Mouse (Mus musculus): ENCODE measurements around the gene Cnot2. TPM values are rescaled to one million over a fixed set of nuclear protein-coding genes. Genes with fewer than 3 reads are reported as not detected.

The Cnot2 gene
- polyA plus RNA-seq, 1 experiment, result 22.0 TPM

DNA sequence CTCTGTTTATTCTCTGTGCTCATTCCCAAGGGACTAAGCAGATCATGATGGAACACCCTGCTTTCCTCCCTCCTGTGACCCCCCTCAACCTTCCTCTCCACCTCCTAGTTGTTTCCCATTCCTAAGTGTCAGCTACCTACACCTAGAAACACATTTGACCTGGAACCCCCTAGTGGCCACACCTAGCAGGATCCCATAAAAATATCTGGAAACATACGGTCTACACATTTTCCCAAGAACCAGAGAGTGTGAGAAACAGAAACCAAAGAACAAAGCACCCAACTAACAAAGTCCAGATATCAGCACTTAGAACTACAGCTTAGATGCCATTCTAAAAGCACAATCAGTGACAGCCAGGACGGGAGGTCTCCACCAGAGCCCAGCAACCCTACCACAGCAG lies 26.9 kb downstream of the Cnot2 start:
- Histone ChIP-seq H3K4me3 (ENCODE audit: insufficient read depth, poor library complexity, severe bottlenecking) (no peak overlapping the region), H3K79me2 (ENCODE audit: control insufficient read depth, insufficient read depth) (peaks cover 97% of the 10 kb centered on the region), H3K79me3 (ENCODE audit: low read depth) (peaks cover 90% of the 10 kb centered on the region), H3K27me3 (ENCODE audit: control insufficient read depth, insufficient read depth, insufficient read length) (no peaks in the 10 kb centered on the region), H3ac (ENCODE audit: control insufficient read depth, insufficient read length, low read depth) (no peak overlapping the region), H3K36me3 (ENCODE audit: control insufficient read depth, insufficient read depth) (no peaks in the 10 kb centered on the region)
- TF ChIP-seq FOSL1 (IDR thresholded peaks at IDR 0.05; ENCODE audit: insufficient read depth, low read length, poor library complexity, severe bottlenecking), result no peak
- TF ChIP-seq CTCF (IDR thresholded peaks at IDR 0.05; ENCODE audit: control insufficient read depth, insufficient read depth, insufficient read length), result no peak
- no peak for TF ChIP-seq MYOG (IDR thresholded peaks at IDR 0.05; ENCODE audit: control insufficient read depth, extremely low read depth, insufficient read length)
- TF ChIP-seq MYOD1 (IDR thresholded peaks at IDR 0.05; ENCODE audit: control insufficient read depth, insufficient read length, low read depth), result no peak
- TF ChIP-seq MAX (IDR thresholded peaks at IDR 0.05), result no peak
- no peak for TF ChIP-seq USF1 (IDR thresholded peaks at IDR 0.05; ENCODE audit: low read depth)
- no peak for TF ChIP-seq CEBPB (IDR thresholded peaks at IDR 0.05; ENCODE audit: low read depth)

DNA sequence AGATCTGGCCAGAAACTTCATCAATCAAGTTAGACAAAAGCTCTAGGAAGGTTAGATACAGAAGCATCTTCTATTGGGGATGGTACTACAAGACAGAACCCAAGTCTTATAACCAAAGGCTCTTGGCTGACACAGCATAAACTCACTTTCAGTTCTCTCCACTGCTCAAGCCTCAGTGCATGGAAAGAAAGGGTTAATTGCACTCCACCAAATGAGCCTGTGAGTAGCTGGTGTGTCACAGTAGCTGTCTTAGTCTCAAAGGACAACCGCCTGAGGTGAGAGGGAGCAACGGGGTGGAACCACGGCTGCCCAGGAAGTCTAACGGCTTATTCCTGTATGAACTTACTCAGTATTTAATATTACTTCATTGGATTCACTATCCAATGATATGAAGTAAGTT lies 33.4 kb downstream of the Cnot2 start:
- Histone ChIP-seq H3K36me3 (ENCODE audit: control insufficient read depth, insufficient read depth) (peaks cover 17% of the 10 kb centered on the region), H3K4me3 (ENCODE audit: insufficient read depth, poor library complexity, severe bottlenecking) (no peak overlapping the region), H3K27me3 (ENCODE audit: control insufficient read depth, insufficient read depth, insufficient read length) (no peaks in the 10 kb centered on the region), H3ac (ENCODE audit: control insufficient read depth, insufficient read length, low read depth) (no peak overlapping the region), H3K79me2 (ENCODE audit: control insufficient read depth, insufficient read depth) (peaks cover 96% of the 10 kb centered on the region), H3K79me3 (ENCODE audit: low read depth) (peaks cover 66% of the 10 kb centered on the region)
- TF ChIP-seq CEBPB (IDR thresholded peaks at IDR 0.05; ENCODE audit: low read depth) (no peak), MAX (IDR thresholded peaks at IDR 0.05) (no peak), MYOD1 (IDR thresholded peaks at IDR 0.05; ENCODE audit: control insufficient read depth, insufficient read length, low read depth) (no peak), CTCF (IDR thresholded peaks at IDR 0.05; ENCODE audit: control insufficient read depth, insufficient read depth, insufficient read length) (no peak), FOSL1 (IDR thresholded peaks at IDR 0.05; ENCODE audit: insufficient read depth, low read length, poor library complexity, severe bottlenecking) (no peak), USF1 (IDR thresholded peaks at IDR 0.05; ENCODE audit: low read depth) (no peak), MYOG (IDR thresholded peaks at IDR 0.05; ENCODE audit: control insufficient read depth, extremely low read depth, insufficient read length) (no peak)

DNA sequence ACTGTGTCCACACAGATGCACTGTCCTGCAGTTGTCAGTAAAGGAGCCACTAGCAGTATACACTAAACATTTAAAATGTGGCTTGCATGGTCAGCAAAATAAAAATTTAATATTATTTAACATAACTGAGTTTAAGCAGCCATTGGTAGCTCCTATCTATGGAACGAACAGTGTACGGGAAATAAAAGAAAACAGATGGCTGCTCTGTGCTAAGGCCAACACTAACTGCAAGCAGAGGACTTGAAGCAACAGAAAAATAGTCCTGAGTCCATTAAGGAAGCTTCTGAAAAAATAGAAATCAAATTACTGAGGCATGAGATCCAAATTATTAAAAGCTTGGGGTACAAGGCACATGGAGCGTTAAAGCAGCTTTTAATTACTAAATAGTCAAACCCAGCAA lies 35.1 kb downstream of the Cnot2 start:
- peaks cover 71% of the 10 kb centered on the region for H3K79me3 ChIP-seq (ENCODE audit: low read depth)
- no peak overlapping the region for H3K4me3 ChIP-seq (ENCODE audit: insufficient read depth, poor library complexity, severe bottlenecking)
- TF ChIP-seq MAX (IDR thresholded peaks at IDR 0.05), result no peak
- TF ChIP-seq CTCF (IDR thresholded peaks at IDR 0.05; ENCODE audit: control insufficient read depth, insufficient read depth, insufficient read length), result no peak
- TF ChIP-seq CEBPB (IDR thresholded peaks at IDR 0.05; ENCODE audit: low read depth), result no peak
- no peak for TF ChIP-seq USF1 (IDR thresholded peaks at IDR 0.05; ENCODE audit: low read depth)
- TF ChIP-seq MYOD1 (IDR thresholded peaks at IDR 0.05; ENCODE audit: control insufficient read depth, insufficient read length, low read depth), result no peak
- no peak for TF ChIP-seq FOSL1 (IDR thresholded peaks at IDR 0.05; ENCODE audit: insufficient read depth, low read length, poor library complexity, severe bottlenecking)
- no peak overlapping the region for H3ac ChIP-seq (ENCODE audit: control insufficient read depth, insufficient read length, low read depth)
- H3K36me3 ChIP-seq (ENCODE audit: control insufficient read depth, insufficient read depth), result peaks cover 17% of the 10 kb centered on the region
- H3K27me3 ChIP-seq (ENCODE audit: control insufficient read depth, insufficient read depth, insufficient read length), result no peaks in the 10 kb centered on the region
- peaks cover 99% of the 10 kb centered on the region for H3K79me2 ChIP-seq (ENCODE audit: control insufficient read depth, insufficient read depth)

DNA sequence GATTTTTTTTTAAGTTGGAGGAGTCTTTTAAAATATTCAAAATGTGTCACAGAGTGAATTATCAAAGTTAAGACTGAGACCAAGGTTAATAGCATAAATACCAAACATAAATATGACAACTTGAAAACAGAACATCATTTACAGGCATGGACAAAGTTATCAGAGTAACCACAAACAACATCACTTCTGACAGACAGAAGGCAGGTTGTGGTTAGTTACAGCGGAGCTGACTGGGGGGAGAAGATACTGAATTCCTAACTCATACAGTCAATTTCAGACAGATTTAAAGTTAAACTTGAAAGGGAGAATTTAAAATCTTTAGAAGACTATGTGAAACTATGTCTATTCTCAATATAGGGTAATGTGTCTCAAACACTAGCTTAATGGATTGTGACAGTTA lies 38.2 kb downstream of the Cnot2 start:
- peaks cover 11% of the 10 kb centered on the region for H3K36me3 ChIP-seq (ENCODE audit: control insufficient read depth, insufficient read depth)
- TF ChIP-seq MYOG (IDR thresholded peaks at IDR 0.05; ENCODE audit: control insufficient read depth, extremely low read depth, insufficient read length) (no peak), FOSL1 (IDR thresholded peaks at IDR 0.05; ENCODE audit: insufficient read depth, low read length, poor library complexity, severe bottlenecking) (no peak), MAX (IDR thresholded peaks at IDR 0.05) (no peak), CEBPB (IDR thresholded peaks at IDR 0.05; ENCODE audit: low read depth) (no peak), CTCF (IDR thresholded peaks at IDR 0.05; ENCODE audit: control insufficient read depth, insufficient read depth, insufficient read length) (no peak), USF1 (IDR thresholded peaks at IDR 0.05; ENCODE audit: low read depth) (no peak), MYOD1 (IDR thresholded peaks at IDR 0.05; ENCODE audit: control insufficient read depth, insufficient read length, low read depth) (no peak)
- H3K4me3 ChIP-seq (ENCODE audit: insufficient read depth, poor library complexity, severe bottlenecking), result no peak overlapping the region
- peaks cover 72% of the 10 kb centered on the region for H3K79me3 ChIP-seq (ENCODE audit: low read depth)
- H3K79me2 ChIP-seq (ENCODE audit: control insufficient read depth, insufficient read depth), result peaks cover 99% of the 10 kb centered on the region
- H3ac ChIP-seq (ENCODE audit: control insufficient read depth, insufficient read length, low read depth), result no peak overlapping the region
- H3K27me3 ChIP-seq (ENCODE audit: control insufficient read depth, insufficient read depth, insufficient read length), result no peaks in the 10 kb centered on the region

DNA sequence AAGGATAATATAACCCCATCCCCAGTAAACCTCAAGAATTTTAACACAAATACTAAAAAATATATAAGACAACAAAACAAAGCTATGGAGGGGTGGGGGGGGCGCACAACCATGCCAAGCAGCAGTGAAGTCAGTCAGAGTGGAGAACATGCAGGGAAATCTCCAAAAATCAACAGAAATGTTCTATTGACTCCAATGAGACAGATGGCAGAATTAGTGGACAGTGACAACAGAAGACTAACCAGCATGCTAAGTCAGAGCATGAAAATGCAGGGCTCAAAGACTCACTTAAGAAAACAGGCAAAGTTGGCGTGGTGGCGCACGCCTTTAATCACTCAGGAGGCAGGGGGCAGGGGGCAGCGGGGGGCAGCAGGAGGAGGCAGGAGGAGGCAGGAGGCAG lies 40.6 kb downstream of the Cnot2 start:
- Histone ChIP-seq H3ac (ENCODE audit: control insufficient read depth, insufficient read length, low read depth) (no peak overlapping the region), H3K4me3 (ENCODE audit: insufficient read depth, poor library complexity, severe bottlenecking) (no peak overlapping the region), H3K79me3 (ENCODE audit: low read depth) (peaks cover 80% of the 10 kb centered on the region), H3K79me2 (ENCODE audit: control insufficient read depth, insufficient read depth) (peaks cover 100% of the 10 kb centered on the region), H3K36me3 (ENCODE audit: control insufficient read depth, insufficient read depth) (peaks cover 16% of the 10 kb centered on the region), H3K27me3 (ENCODE audit: control insufficient read depth, insufficient read depth, insufficient read length) (no peaks in the 10 kb centered on the region)
- TF ChIP-seq FOSL1 (IDR thresholded peaks at IDR 0.05; ENCODE audit: insufficient read depth, low read length, poor library complexity, severe bottlenecking) (no peak), CTCF (IDR thresholded peaks at IDR 0.05; ENCODE audit: control insufficient read depth, insufficient read depth, insufficient read length) (no peak), MYOG (IDR thresholded peaks at IDR 0.05; ENCODE audit: control insufficient read depth, extremely low read depth, insufficient read length) (no peak), CEBPB (IDR thresholded peaks at IDR 0.05; ENCODE audit: low read depth) (no peak), MAX (IDR thresholded peaks at IDR 0.05) (no peak), MYOD1 (IDR thresholded peaks at IDR 0.05; ENCODE audit: control insufficient read depth, insufficient read length, low read depth) (no peak), USF1 (IDR thresholded peaks at IDR 0.05; ENCODE audit: low read depth) (no peak)

DNA sequence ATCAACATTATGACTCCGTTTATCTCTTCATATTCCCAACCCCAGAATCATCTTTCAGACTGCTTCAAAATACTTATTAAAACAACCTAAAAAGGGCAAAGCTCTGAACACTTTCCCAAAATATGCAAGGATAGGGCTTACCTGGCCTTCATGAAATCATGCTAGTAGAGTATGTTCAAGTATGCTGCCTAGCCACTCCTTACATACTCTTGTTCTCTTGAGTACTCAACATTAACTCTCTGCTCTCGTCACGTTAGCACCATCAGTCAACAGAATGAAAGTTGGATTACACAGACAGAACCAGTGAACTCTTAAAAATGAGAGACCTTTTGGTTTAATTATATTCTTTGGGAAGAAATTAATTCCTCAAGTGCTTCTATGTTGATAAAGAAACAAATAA lies 43.8 kb downstream of the Cnot2 start:
- no peak overlapping the region for H3ac ChIP-seq (ENCODE audit: control insufficient read depth, insufficient read length, low read depth)
- TF ChIP-seq FOSL1 (IDR thresholded peaks at IDR 0.05; ENCODE audit: insufficient read depth, low read length, poor library complexity, severe bottlenecking) (no peak), MYOD1 (IDR thresholded peaks at IDR 0.05; ENCODE audit: control insufficient read depth, insufficient read length, low read depth) (no peak), CTCF (IDR thresholded peaks at IDR 0.05; ENCODE audit: control insufficient read depth, insufficient read depth, insufficient read length) (no peak), CEBPB (IDR thresholded peaks at IDR 0.05; ENCODE audit: low read depth) (no peak), MAX (IDR thresholded peaks at IDR 0.05) (no peak), USF1 (IDR thresholded peaks at IDR 0.05; ENCODE audit: low read depth) (no peak), MYOG (IDR thresholded peaks at IDR 0.05; ENCODE audit: control insufficient read depth, extremely low read depth, insufficient read length) (no peak)

More for the DNA sequence above, 43.8 kb downstream of the Cnot2 start:
- Histone ChIP-seq H3K79me3 (ENCODE audit: low read depth) (peaks cover 80% of the 10 kb centered on the region), H3K79me2 (ENCODE audit: control insufficient read depth, insufficient read depth) (peaks cover 100% of the 10 kb centered on the region), H3K36me3 (ENCODE audit: control insufficient read depth, insufficient read depth) (peaks cover 14% of the 10 kb centered on the region), H3K4me3 (ENCODE audit: insufficient read depth, poor library complexity, severe bottlenecking) (no peak overlapping the region), H3K27me3 (ENCODE audit: control insufficient read depth, insufficient read depth, insufficient read length) (no peaks in the 10 kb centered on the region)

Data from C2C12 (cell line).